Mouse (Mus musculus): ENCODE results near the gene Cyfip1.
"Not testable (repeated sequence)": the region's sequence is repeated elsewhere in the genome, so short reads cannot be mapped to it uniquely, and the experiment has no call there.

The Cyfip1 gene

GRCm38 (mm10) chr7:55865044-55865443 is 23.5 kb downstream of the Cyfip1 start:
- DNase-seq (ENCODE audit: low spot score in 2 of 2), result no peak

GRCm38 (mm10) chr7:55865750-55866416 is 24.3 kb downstream of the Cyfip1 start:
- DNase-seq (ENCODE audit: low spot score in 2 of 2), result no peak

DNA sequence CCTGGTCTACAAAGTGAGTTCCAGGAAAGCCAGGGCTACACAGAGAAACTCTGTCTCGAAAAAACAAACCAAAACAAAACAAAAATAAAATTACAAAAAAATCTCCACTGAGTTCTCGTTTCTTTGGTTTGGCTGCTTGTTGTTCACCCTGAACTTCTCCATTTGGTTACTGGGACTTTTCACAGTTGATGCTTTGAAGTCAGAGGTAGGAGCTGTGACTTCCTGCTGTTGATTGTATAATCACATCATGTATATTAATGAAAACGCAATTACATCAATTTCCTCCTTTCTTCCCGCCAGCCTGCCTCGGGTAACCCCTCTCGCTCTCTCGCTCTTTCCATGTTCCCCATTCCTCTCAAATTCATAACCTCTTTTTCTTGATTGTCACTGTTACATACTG is 26.7 kb downstream of the Cyfip1 start:
- no peak for DNase-seq (ENCODE audit: low spot score in 2 of 2)

DNA sequence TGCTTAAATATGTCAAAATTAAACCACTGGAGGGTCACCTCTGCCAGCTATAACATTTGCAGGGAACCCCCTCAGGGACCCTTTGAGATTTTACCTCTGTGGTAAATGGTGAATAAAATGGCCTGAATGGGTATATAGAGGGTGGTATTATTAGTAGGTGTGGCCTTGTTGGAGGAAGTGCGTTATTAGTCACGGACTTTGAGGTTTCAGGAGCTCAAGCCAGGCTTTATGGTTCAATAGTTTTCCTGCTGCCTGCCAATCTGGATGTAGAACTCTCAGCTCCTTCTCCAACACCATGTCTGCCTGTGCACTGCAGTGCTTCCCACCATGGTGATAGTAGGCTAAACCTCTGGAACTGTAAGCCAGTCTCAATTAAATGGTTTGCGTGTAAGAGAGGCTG is 27.7 kb downstream of the Cyfip1 start:
- DNase-seq (ENCODE audit: low spot score in 2 of 2), result no peak

GRCm38 (mm10) chr7:55870340-55871020 is 28.9 kb downstream of the Cyfip1 start:
- no peak for DNase-seq (ENCODE audit: low spot score in 2 of 2)

GRCm38 (mm10) chr7:55871476-55871875 is 29.9 kb downstream of the Cyfip1 start:
- no peak for DNase-seq (ENCODE audit: low spot score in 2 of 2)

GRCm38 (mm10) chr7:55874703-55875102 is 33.2 kb downstream of the Cyfip1 start:
- no peak for DNase-seq (ENCODE audit: low spot score in 2 of 2)

DNA sequence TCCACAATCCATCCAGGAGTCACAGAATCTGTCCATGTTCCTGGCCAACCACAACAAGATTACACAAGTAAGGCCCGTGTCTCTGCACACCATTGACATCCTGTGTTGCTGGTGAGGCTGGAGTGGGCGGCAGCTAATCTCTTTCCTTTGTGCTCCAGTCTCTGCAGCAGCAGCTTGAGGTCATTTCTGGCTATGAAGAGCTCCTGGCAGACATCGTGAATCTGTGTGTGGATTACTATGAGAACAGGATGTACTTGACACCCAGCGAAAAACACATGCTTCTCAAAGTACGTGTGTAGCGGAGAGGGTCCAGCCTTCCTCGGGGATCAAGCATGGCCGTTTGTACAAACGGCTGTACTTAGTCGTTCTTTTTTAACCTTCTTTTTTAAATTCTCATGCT is 36.2 kb downstream of the Cyfip1 start:
- no peak for DNase-seq (ENCODE audit: low spot score in 2 of 2)

DNA sequence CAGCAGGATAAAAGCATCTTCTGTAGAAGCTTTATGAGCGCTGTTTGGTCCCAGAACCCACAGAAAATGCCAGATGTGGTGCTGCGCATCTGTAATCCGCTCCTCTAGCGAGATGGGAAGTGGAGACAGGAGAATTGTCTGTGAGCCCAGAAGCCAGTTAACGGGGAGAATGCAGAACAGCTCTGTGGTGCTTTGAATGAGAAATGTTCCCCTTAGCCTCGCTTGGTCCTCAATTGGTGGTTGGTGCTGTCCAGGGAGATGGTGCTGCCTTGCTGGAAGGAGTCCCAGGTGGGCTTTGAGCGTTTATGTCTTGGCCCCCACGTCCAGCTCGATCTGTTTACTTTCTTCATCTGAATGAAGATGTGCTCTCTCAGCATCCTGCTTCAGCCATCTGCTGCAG is 39.3 kb downstream of the Cyfip1 start:
- DNase-seq (ENCODE audit: low spot score in 2 of 2), result no peak

GRCm38 (mm10) chr7:55888603-55889002 is 47.1 kb downstream of the Cyfip1 start:
- no peak for DNase-seq (ENCODE audit: low spot score in 2 of 2)

DNA sequence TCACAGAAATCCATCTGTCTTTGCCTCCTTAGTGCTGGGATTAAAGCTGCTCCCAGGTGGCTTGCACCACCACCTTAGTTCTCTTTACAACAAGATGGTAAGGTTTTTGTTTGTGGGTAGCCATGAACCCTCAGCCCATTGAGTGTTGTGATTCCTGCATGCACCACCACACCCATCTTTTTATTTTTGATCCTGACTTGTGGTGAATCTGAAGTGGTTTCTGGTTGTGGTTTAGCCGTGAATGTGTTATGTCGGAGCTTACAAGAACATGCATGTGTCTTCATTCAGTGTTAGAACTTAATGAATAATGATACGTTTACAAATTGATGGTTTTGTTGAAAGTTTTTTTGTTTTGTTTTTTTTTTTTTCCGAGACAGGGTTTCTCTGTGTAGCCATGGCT is 48.5 kb downstream of the Cyfip1 start:
- no peak for DNase-seq (ENCODE audit: low spot score in 2 of 2)

- DNase-seq (ENCODE audit: low spot score in 2 of 2), result no peak
Observed at GRCm38 (mm10) chr7:55890731-55891130, 49.2 kb downstream of the Cyfip1 start.

DNA sequence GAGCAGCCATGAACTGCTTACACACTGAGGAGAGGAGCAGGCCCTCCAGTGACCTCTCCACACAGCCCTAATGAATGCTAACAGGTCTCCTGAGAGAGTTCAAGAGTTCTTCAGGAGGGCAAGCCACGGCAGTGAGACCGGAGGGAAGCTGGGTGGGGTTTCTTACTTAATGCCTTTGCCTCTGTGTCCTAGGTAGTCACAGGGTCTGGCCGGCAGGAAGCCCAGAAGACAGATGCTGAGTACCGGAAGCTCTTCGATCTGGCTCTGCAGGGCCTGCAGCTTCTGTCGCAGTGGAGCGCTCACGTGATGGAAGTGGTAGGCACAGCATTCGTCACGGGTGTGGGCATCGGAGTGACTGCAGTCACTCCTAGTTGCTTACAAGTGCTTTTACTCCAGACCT is 50.3 kb downstream of the Cyfip1 start:
- DNase-seq (ENCODE audit: low spot score in 2 of 2), result no peak

DNA sequence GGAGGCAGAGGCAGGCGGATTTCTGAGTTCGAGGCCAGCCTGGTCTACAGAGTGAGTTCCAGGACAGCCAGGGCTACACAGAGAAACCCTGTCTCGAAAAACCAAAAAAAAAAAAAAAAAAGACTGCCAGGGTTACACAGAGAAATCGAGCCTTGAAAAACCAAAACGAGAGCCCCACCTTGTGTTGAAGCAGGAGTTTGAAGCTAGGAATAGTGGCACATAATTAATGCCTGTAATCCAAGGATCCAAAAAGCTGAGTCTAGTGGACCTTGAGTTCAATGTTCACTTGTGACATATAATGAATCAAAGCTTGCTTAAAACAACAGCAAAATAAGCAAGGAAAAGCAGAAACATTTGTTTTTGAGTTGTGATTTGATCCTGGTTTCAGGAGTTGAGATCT is 62.2 kb downstream of the Cyfip1 start:
- no peak for DNase-seq (ENCODE audit: low spot score in 2 of 2)

DNA sequence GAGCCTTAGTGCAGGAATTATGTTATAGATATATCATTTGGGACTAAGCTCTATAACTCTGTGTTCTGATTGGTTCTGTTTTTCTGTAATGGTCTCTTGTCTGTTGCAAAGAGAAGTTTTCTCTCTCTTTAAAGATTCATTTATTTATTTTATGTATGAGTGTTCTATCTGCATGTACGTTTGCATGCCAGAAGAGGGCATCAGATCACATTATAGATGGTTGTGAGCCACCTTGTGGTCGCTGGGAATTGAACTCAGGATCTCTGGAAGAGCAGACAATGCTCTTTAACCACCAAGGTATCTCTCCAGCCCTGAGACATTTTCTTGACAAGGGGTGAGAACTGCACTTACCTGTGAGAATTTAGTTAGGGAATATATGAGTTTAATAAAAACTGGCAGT is 63.9 kb downstream of the Cyfip1 start:
- DNase-seq (ENCODE audit: low spot score in 2 of 2), result no peak

DNA sequence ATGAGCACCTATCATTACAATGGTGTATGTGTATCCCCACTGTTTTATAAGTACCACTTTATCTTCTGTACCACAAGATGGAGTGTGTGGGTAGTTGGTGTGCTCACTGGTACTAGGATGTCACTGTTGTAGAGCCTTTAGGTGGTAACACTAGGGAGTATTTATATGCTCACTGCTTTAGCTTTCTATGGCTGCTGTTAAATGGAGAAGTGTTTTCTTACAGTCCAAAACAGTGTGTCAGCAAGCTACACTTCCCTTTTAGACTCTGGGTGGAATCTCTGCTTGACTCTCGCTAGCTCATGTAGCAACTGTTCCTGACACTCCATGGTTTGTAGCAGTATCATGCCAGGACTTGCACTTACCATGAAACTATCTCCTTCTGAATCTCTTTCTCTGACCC is 68.0 kb downstream of the Cyfip1 start:
- no peak for DNase-seq (ENCODE audit: low spot score in 2 of 2)

GRCm38 (mm10) chr7:55910356-55910755 is 68.8 kb downstream of the Cyfip1 start:
- DNase-seq (ENCODE audit: low spot score in 2 of 2), result no peak

DNA sequence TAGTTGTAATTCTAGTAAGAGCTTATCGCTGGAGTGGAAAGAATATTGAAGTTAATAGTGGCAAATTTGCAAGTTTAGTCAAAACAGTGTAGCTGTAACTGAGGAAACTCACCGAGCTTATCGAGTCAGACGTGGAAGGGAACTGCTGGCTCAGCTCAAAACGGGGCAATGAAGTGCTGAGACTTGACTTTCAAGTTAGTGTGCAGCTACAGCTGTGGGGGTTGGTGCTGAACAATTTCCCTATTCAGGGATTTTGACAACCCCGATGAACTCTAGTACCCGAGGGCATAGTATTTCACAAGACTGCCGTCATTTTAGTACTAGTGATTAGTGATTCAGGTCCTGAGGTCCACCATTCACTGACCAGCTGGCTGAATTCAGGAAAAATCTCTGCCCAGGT is 69.8 kb downstream of the Cyfip1 start:
- no peak for DNase-seq (ENCODE audit: low spot score in 2 of 2)

DNA sequence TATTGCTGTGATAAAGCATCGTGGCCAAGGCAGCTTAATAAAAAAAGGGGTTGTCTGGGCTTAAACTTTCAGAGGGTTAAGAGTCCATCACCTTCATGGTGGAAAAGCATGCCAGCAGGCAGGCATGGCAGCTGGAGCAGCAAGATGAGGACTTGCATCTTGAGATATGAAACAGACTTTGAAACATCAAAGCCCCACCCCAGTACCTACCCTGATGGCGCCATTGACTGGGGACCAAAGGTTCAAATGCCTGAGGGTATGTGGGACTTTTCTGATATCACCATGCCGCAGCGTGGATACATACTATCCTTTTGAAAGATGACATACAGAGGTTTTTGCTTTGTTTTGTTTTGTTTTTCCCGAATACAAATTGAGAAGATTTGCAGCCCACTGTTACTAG is 70.6 kb downstream of the Cyfip1 start:
- DNase-seq (ENCODE audit: low spot score in 2 of 2), result no peak

DNA sequence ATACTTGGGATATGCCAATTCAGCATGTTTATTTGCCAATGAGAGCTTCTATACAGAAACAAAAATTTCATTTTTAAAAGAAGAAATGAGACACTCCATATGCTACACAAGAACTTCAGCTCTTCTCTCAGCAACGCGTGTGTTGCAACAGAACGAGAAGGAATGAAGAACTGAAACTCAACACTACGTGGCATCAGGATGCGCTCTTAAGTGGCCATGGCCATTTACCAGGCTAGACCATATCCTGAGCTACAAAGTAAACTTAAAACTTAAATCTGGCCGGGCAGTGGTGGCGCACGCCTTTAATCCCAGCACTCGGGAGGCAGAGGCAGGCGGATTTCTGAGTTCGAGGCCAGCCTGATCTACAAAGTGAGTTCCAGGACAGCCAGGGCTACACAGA is 76.8 kb downstream of the Cyfip1 start:
- not testable (repeated sequence) for DNase-seq (ENCODE audit: low spot score in 2 of 2)

DNA sequence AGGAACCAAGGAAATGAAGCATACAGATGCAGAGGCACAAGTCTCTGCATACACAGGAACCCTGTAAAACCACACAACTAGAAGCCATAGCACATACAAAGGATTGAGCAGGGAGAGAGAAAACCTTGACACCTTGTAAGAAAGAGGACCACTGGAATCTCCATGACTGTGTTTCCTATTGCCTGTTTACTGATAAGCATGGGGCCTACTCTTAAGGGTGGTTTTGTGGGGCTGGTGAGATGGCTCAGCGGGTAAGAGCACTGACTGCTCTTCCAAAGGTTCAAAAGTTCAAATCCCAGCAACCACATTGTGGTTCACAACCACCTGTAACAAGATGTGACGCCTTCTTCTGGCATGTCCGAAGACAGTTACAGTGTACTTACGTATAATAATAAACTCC is 85.7 kb downstream of the Cyfip1 start:
- no peak for DNase-seq (ENCODE audit: low spot score in 2 of 2)

DNA sequence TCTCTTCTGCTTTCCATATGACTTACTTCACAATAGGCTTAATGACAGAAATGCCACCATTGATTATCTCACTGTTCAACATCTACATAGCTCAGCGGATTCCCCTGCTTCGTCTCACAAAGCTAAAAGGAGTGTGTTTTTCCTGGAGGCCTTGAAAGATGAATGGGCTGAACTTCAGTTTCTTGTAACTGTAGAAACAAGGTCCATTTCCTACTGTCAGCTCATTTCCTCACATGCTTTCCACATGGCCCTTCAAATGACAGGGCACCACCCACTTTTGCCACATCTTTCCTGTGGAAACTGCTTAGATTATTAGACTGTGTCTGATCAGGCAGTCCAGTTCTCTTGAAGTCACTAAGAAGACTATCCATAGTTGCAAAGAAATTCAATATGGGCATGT is 87.1 kb downstream of the Cyfip1 start:
- DNase-seq (ENCODE audit: low spot score in 2 of 2), result no peak

GRCm38 (mm10) chr7:55935025-55935424 is 93.5 kb downstream of the Cyfip1 start:
- DNase-seq (ENCODE audit: low spot score in 2 of 2), result no peak

- no peak for DNase-seq (ENCODE audit: low spot score in 2 of 2)
Observed at GRCm38 (mm10) chr7:55938341-55938740, 96.8 kb downstream of the Cyfip1 start.

All from frontal cortex, postnatal 14 days (tissue).